13 mouse cellular contexts compared by ENCODE assay signal in the genomic region with DNA sequence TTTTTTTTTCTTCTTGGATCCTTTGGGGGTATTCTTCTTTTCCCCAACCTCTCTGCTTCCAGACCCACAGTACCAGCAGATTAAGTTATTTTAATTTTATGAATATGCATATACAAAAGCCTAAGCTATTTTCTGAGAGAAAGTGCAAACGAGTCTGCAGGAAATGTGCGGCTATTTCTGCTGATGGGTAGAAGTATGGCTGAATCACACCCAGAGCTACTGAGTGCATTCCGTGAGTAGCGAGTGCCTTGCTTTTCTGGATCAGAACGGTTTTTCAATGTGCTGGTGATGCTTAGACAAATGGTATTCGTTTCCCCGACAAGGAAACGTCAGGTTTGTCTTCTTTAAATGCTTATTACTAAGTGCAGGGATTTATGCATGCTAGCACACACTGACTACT.
"Had no signal": no experiment of that assay in that cellular context is flagged by ENCODE, and none has a peak within 500 bp of the region (broad histone marks: within the 10 kb centered on the region; RNA-seq: fewer than 3 reads in every experiment).

No protein-coding gene starts in this region.

- ATAC-seq: intestine, embryonic 15.5 days; liver, postnatal 0 days; lung, postnatal 0 days; midbrain, embryonic 16.5 days had no signal

- DNase-seq: kidney, adult 11 months; kidney, adult 8-10 months; kidney, postnatal 10 days; kidney, postnatal 36 days; liver, postnatal 0 days; lung, embryonic 14.5 days; retina, postnatal 1 day; spleen, adult 18-20 months; thymus, adult 18-20 months; thymus, postnatal 36 days had no signal
